Mouse (Mus musculus): ENCODE results near the gene Slc10a1. TPM values are rescaled to one million over a fixed set of nuclear protein-coding genes. Genes with fewer than 3 reads are reported as not detected.

Slc10a1 gene
- total RNA-seq, 2 experiments from 2014 or later = 0.78 TPM; not detected in 1

- DNase-seq (ENCODE audit: low spot score in 2 of 2) = no peak
These were observed 38.4 kb downstream of the Slc10a1 start for GRCm38 (mm10) chr12:80930141-80930540.

- no peak for DNase-seq (ENCODE audit: low spot score in 2 of 2)
These were observed 39.6 kb downstream of the Slc10a1 start for GRCm38 (mm10) chr12:80928881-80929280.

- DNase-seq (ENCODE audit: low spot score in 2 of 2) = no peak
These were observed 41.0 kb downstream of the Slc10a1 start for GRCm38 (mm10) chr12:80927518-80927917.

- no peak for DNase-seq (ENCODE audit: low spot score in 2 of 2)
These were observed 42.0 kb downstream of the Slc10a1 start for GRCm38 (mm10) chr12:80926550-80926949.

GRCm38 (mm10) chr12:80925919-80926318 is 42.6 kb downstream of the Slc10a1 start:
- no peak for DNase-seq (ENCODE audit: low spot score in 2 of 2)

- DNase-seq (ENCODE audit: low spot score in 2 of 2) = peak in 1 of 2 experiments; percentile 15
These were observed 44.3 kb downstream of the Slc10a1 start for GRCm38 (mm10) chr12:80924205-80924604.

GRCm38 (mm10) chr12:80923602-80924001 is 44.9 kb downstream of the Slc10a1 start:
- no peak for DNase-seq (ENCODE audit: low spot score in 2 of 2)

GRCm38 (mm10) chr12:80922869-80923268 is 45.6 kb downstream of the Slc10a1 start:
- no peak for DNase-seq (ENCODE audit: low spot score in 2 of 2)

- DNase-seq (ENCODE audit: low spot score in 2 of 2) = no peak
These were observed 47.2 kb downstream of the Slc10a1 start for GRCm38 (mm10) chr12:80921301-80921700.

- DNase-seq (ENCODE audit: low spot score in 2 of 2) = no peak
These were observed 50.7 kb downstream of the Slc10a1 start for GRCm38 (mm10) chr12:80917764-80918163.

- no peak for DNase-seq (ENCODE audit: low spot score in 2 of 2)
These were observed 58.9 kb downstream of the Slc10a1 start for GRCm38 (mm10) chr12:80909631-80910030.

Other genes with a start within 250 kb of the Slc10a1 start
- gene Ccdc177, start 208.0 kb downstream of the Slc10a1 start, total RNA-seq (2021) = under 1 TPM; 0.12 to 0.13 TPM
- 10 to 100 TPM; 32.4 to 32.5 TPM for gene Susd6, start 178.2 kb downstream of the Slc10a1 start, total RNA-seq (2021)
- gene Srsf5, start 23.2 kb downstream of the Slc10a1 start, total RNA-seq (2021) = 100 to 1,000 TPM; 219 to 249 TPM
- 10 to 100 TPM in 1 of 2 experiments, 1 to 10 TPM in 1; 7.0 to 11.9 TPM for gene Smoc1, start 58.1 kb upstream of the Slc10a1 start, total RNA-seq (2021)

All from gastrocnemius, postnatal 4 days (tissue).